In the genomic region with DNA sequence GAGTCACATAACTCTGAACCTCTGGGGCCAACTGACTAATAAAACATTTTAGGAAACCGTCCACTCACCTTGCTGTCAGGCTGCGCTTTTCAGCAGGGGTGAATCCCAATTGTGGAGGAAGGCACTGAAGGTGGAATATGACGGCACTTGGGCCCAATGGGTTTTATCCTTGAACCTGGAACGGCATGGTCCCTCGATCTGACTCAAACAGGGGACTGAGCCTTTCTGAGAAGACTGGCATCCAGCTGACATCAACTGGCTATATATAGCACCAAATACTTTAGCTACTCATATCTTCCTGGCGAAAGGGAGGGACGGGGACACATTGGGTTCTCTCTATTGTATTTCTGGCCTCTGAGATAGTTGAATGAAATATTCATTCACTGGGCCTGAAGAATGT, we compare ENCODE assay signal across 15 mouse cellular contexts. TPM values are rescaled to one million over a fixed set of nuclear protein-coding genes. Genes with fewer than 3 reads are reported as not detected.
A peak's percentile ranks its signal among the peaks of the same experiment; 100 is the strongest.
DNase-seq lines count a peak whose midpoint lies in the region; ATAC-seq lines count a peak whose summit lies in the region.
"Had no signal": no experiment of that assay in that cellular context is flagged by ENCODE, and none has a peak within 500 bp of the region (broad histone marks: within the 10 kb centered on the region; RNA-seq: fewer than 3 reads in every experiment).

Myoz2 (minus strand) TSS at position 264 of the 400 bp plus-strand sequence.

- intact Hi-C loops in heart, postnatal 10 days (cut with DNase I) = no loop called here

- 91% methylated on average over 7 of the region's 7 CpGs for WGBS in hindbrain, embryonic 12.5 days
- WGBS in kidney, embryonic 15.5 days = 86% methylated on average over 7 of the region's 7 CpGs

- peak; percentile 14 for DNase-seq in adrenal gland, postnatal 14 days
- DNase-seq in adrenal gland, postnatal 36 days = peak; percentile 8 to 46
- DNase-seq in heart, adult 18-20 months = peak; percentile 69 to 78
- DNase-seq in heart, postnatal 10 days = peak; percentile 62 to 78
- no peak for DNase-seq in right cerebral cortex, adult 2 months (ENCODE audit: low spot score in 2 of 2)
- DNase-seq: cerebellum, adult 8-10 months; kidney, adult 8-10 months had no signal

- no peak within 1 kb of the TSS for H3K4me2 ChIP-seq in hindbrain, embryonic 12.5 days (replicated peaks)
- H3K4me2 ChIP-seq in kidney, embryonic 15.5 days = no peak within 1 kb of the TSS
- H3K4me2 ChIP-seq: embryonic facial prominence, embryonic 12.5 days; forebrain, embryonic 15.5 days; midbrain, embryonic 12.5 days; neural tube, embryonic 12.5 days had no signal

- H3K36me3 ChIP-seq in hindbrain, embryonic 12.5 days = no peaks in the 10 kb centered on the region
- H3K36me3 ChIP-seq in kidney, embryonic 15.5 days = no peaks in the 10 kb centered on the region
- H3K36me3 ChIP-seq: embryonic facial prominence, embryonic 12.5 days; forebrain, embryonic 15.5 days; midbrain, embryonic 12.5 days; neural tube, embryonic 12.5 days had no signal

- no peaks in the 10 kb centered on the region for H3K4me1 ChIP-seq in hindbrain, embryonic 12.5 days
- H3K4me1 ChIP-seq in kidney, embryonic 15.5 days = no peaks in the 10 kb centered on the region
- H3K4me1 ChIP-seq: embryonic facial prominence, embryonic 12.5 days; forebrain, embryonic 15.5 days; midbrain, embryonic 12.5 days; neural tube, embryonic 12.5 days had no signal

- no peak within 1 kb of the TSS for H3K9ac ChIP-seq in hindbrain, embryonic 12.5 days
- no peak within 1 kb of the TSS for H3K9ac ChIP-seq in kidney, embryonic 15.5 days
- H3K9ac ChIP-seq: embryonic facial prominence, embryonic 12.5 days; forebrain, embryonic 15.5 days; midbrain, embryonic 12.5 days; neural tube, embryonic 12.5 days had no signal

- no peak within 1 kb of the TSS for H3K27ac ChIP-seq in hindbrain, embryonic 12.5 days
- H3K27ac ChIP-seq in kidney, embryonic 15.5 days = no peak within 1 kb of the TSS
- H3K27ac ChIP-seq: embryonic facial prominence, embryonic 12.5 days; forebrain, embryonic 15.5 days; layer of hippocampus, adult 2 months; midbrain, embryonic 12.5 days; neural tube, embryonic 12.5 days had no signal

- H3K9me3 ChIP-seq in hindbrain, embryonic 12.5 days (replicated peaks) = no peaks in the 10 kb centered on the region
- H3K9me3 ChIP-seq in kidney, embryonic 15.5 days (replicated peaks) = no peaks in the 10 kb centered on the region
- H3K9me3 ChIP-seq: embryonic facial prominence, embryonic 12.5 days; forebrain, embryonic 15.5 days; midbrain, embryonic 12.5 days; neural tube, embryonic 12.5 days had no signal

- ATAC-seq in hindbrain, embryonic 12.5 days (ENCODE audit: low FRiP score) = no peak
- no peak for ATAC-seq in kidney, embryonic 15.5 days (replicated peaks; ENCODE audit: low FRiP score)
- ATAC-seq: forebrain, embryonic 15.5 days had no signal

- H3K4me3 ChIP-seq in hindbrain, embryonic 12.5 days = no peak within 1 kb of the TSS
- H3K4me3 ChIP-seq in kidney, embryonic 15.5 days (replicated peaks) = no peak within 1 kb of the TSS
- H3K4me3 ChIP-seq: embryonic facial prominence, embryonic 12.5 days; forebrain, embryonic 15.5 days; layer of hippocampus, adult 2 months; midbrain, embryonic 12.5 days; neural tube, embryonic 12.5 days had no signal

- H3K27me3 ChIP-seq in hindbrain, embryonic 12.5 days = no peaks in the 10 kb centered on the region
- H3K27me3 ChIP-seq in kidney, embryonic 15.5 days = no peaks in the 10 kb centered on the region
- H3K27me3 ChIP-seq: embryonic facial prominence, embryonic 12.5 days; forebrain, embryonic 15.5 days; midbrain, embryonic 12.5 days; neural tube, embryonic 12.5 days had no signal

RNA-seq across cellular contexts. Expression of gene Myoz2, which starts in this region (rescaled TPM):
- not detected in 2 replicates for total RNA-seq in adrenal gland, postnatal 14 days (2021)
- total RNA-seq in adrenal gland, postnatal 36 days (2021) = under 1 TPM in 1 of 2 experiments, not detected in 1; 0.40 TPM
- 1,000 to 10,000 TPM; 1,411 to 1,554 TPM for total RNA-seq in heart, adult 18-20 months (2021)
- 1,000 to 10,000 TPM; 1,201 to 1,221 TPM for total RNA-seq in heart, postnatal 10 days (2021)
- 0.36 and 3.5 TPM in 2 replicates for polyA plus RNA-seq in hindbrain, embryonic 12.5 days (2016; fragmentation: Nextera tagmentation; extraction: Ambion mirVana)
- polyA plus RNA-seq in kidney, embryonic 15.5 days (2015; fragmentation: Nextera tagmentation; extraction: Ambion mirVana) = 2.2 and 6.7 TPM in 2 replicates
- total RNA-seq: hematopoietic stem cell, adult 5-6 weeks had no signal
- polyA plus RNA-seq: forebrain, embryonic 15.5 days; midbrain, embryonic 12.5 days had no signal

Comparison
In these comparisons a context has a peak if more than half of its experiments do, and no peak if none do; other contexts are left out.
1. RNA of gene Myoz2 (total RNA-seq): 1,411 to 1,554 TPM in heart, adult 18-20 months and 1,201 to 1,221 TPM in heart, postnatal 10 days; 0.40 TPM in adrenal gland, postnatal 36 days and not detected in adrenal gland, postnatal 14 days; every median in the first group is over 100 times any median in the second.
2. Peak in DNase-seq in adrenal gland, postnatal 14 days; RNA of the gene not detected or under 1 TPM.
3. Peak in DNase-seq in adrenal gland, postnatal 36 days; RNA of the gene not detected or under 1 TPM.
4. DNase-seq: peak in heart, adult 18-20 months (2 of 2) and heart, postnatal 10 days (2 of 2); none in right cerebral cortex, adult 2 months (0 of 2).